Mouse (Mus musculus): ENCODE measurements around the gene Gm42421. TPM values are rescaled to one million over a fixed set of nuclear protein-coding genes. Genes with fewer than 3 reads are reported as not detected.

Gm42421 gene
- polyA plus RNA-seq, 1 experiment from 2014 or later: 3.3 TPM

- Histone ChIP-seq H3K36me3 (no peaks in the 10 kb centered on the region), H3K4me3 (replicated peaks) (no peak overlapping the region), H3K4me1 (no peaks in the 10 kb centered on the region), H3K4me2 (no peak overlapping the region), H3K9me3 (replicated peaks) (no peaks in the 10 kb centered on the region), H3K27ac (replicated peaks) (no peak overlapping the region), H3K27me3 (replicated peaks) (no peaks in the 10 kb centered on the region), H3K9ac (replicated peaks) (no peak overlapping the region)
- 92% methylated on average over 14 of the region's 14 CpGs for WGBS
- no peak for ATAC-seq (ENCODE audit: low FRiP score)
Measured at GRCm38 (mm10) chr5:143943231-143944125, 15.5 kb downstream of the Gm42421 start.

DNA sequence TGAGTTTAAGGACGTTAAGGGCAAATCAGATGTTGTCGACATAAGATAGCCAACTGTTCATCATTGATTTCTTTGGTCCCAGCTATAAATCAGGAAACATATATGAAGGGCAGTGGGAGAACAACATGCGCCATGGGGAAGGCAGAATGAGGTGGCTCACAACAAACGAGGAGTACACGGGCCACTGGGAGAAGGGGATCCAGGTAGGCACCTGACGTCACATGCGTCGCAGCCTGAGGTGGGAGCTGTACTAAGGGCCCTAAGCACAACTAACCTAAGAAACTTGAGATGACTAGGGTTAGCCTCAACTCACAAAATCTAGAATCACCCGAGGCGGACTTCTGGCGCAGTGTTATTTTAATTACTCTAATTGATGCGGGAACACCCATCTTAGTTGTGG, 20.4 kb downstream of the Gm42421 start:
- ATAC-seq (ENCODE audit: low FRiP score): no peak
- Histone ChIP-seq H3K27me3 (replicated peaks) (no peaks in the 10 kb centered on the region), H3K9ac (replicated peaks) (no peak overlapping the region), H3K36me3 (no peaks in the 10 kb centered on the region), H3K4me2 (no peak overlapping the region), H3K4me3 (replicated peaks) (no peak overlapping the region), H3K27ac (replicated peaks) (no peak overlapping the region), H3K4me1 (no peaks in the 10 kb centered on the region), H3K9me3 (replicated peaks) (no peaks in the 10 kb centered on the region)
- 91% methylated on average over 12 of the region's 12 CpGs for whole genome bisulfite sequencing

- H3K27ac ChIP-seq (replicated peaks): no peak overlapping the region
- no peaks in the 10 kb centered on the region for H3K36me3 ChIP-seq
- no peak for ATAC-seq (ENCODE audit: low FRiP score)
- WGBS: 49% methylated on average over 5 of the region's 5 CpGs
- no peaks in the 10 kb centered on the region for H3K27me3 ChIP-seq (replicated peaks)
- no peak overlapping the region for H3K4me2 ChIP-seq
- H3K4me1 ChIP-seq: no peaks in the 10 kb centered on the region
- H3K4me3 ChIP-seq (replicated peaks): no peak overlapping the region
- no peaks in the 10 kb centered on the region for H3K9me3 ChIP-seq (replicated peaks)
- H3K9ac ChIP-seq (replicated peaks): no peak overlapping the region
Measured at GRCm38 (mm10) chr5:143950016-143950415, 22.0 kb downstream of the Gm42421 start.

DNA sequence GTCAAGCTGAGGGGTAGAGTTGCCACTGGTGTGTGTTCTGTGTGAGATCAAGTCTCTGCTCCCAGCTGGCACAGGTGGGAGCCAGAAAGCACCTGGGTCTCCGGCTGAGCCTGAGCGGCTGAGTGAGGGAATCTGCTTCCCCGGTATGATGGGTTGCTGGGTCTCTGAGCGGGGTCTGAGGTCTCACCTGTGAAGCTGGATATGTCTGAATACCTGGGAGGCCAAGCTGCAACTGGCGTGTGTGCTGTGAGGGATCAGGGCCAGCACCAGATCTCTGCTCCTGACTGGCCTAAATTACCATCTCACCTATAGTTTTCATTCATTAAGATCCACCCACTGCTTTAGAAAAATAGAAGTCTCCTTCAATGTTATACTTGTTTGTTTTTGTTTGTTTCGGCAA, 29.1 kb downstream of the Gm42421 start:
- Histone ChIP-seq H3K9me3 (replicated peaks) (peaks cover 4% of the 10 kb centered on the region; the same call in 1 of the 2 replicates), H3K27ac (replicated peaks) (no peak overlapping the region), H3K9ac (replicated peaks) (no peak overlapping the region), H3K27me3 (replicated peaks) (no peaks in the 10 kb centered on the region), H3K4me1 (no peaks in the 10 kb centered on the region), H3K4me2 (no peak overlapping the region), H3K36me3 (peaks cover 19% of the 10 kb centered on the region; the same call in 1 of the 2 replicates), H3K4me3 (replicated peaks) (no peak overlapping the region)
- ATAC-seq (ENCODE audit: low FRiP score): no peak
- WGBS: 95% methylated on average over 6 of the region's 6 CpGs

DNA sequence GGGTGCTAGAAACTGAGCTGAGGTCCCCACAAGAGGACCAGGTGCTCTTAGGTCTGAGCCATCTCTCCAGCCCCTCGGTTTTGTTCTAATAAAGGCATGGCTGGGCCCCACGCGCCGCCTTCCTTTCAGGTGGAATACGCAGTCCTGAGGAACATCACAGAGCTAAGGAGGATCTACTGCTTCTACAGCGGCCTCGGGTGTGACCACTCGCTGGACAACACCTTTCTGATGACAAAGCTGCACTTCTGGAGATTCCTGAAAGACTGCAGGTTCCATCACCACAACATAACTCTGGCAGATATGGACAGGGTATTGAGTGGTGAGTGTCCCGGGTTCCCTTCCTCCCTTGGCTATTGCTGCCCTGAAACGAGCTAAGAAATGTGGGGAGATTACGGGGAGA, 31.6 kb downstream of the Gm42421 start:
- Histone ChIP-seq H3K36me3 (peaks cover 19% of the 10 kb centered on the region; the same call in 1 of the 2 replicates), H3K4me2 (no peak overlapping the region), H3K9ac (replicated peaks) (no peak overlapping the region), H3K4me1 (no peaks in the 10 kb centered on the region), H3K4me3 (replicated peaks) (no peak overlapping the region), H3K27me3 (replicated peaks) (no peaks in the 10 kb centered on the region), H3K27ac (replicated peaks) (no peak overlapping the region), H3K9me3 (replicated peaks) (peaks cover 4% of the 10 kb centered on the region; the same call in 1 of the 2 replicates)
- 92% methylated on average over 11 of the region's 11 CpGs for WGBS
- no peak for ATAC-seq (ENCODE audit: low FRiP score)

- ATAC-seq (ENCODE audit: low FRiP score): no peak
- H3K27me3 ChIP-seq (replicated peaks): no peaks in the 10 kb centered on the region
- no peak overlapping the region for H3K4me2 ChIP-seq
- 91% methylated on average over 7 of the region's 8 CpGs for WGBS
- peaks cover 19% of the 10 kb centered on the region; the same call in 1 of the 2 replicates for H3K36me3 ChIP-seq
- no peak overlapping the region for H3K4me3 ChIP-seq (replicated peaks)
- H3K4me1 ChIP-seq: no peaks in the 10 kb centered on the region
- 0 out of 2 replicates have a peak, but pooled peaks cover 4% of the 10 kb centered on the region for H3K9me3 ChIP-seq (replicated peaks)
- no peak overlapping the region for H3K27ac ChIP-seq (replicated peaks)
- no peak overlapping the region for H3K9ac ChIP-seq (replicated peaks)
Measured at GRCm38 (mm10) chr5:143961176-143961575, 33.2 kb downstream of the Gm42421 start.

DNA sequence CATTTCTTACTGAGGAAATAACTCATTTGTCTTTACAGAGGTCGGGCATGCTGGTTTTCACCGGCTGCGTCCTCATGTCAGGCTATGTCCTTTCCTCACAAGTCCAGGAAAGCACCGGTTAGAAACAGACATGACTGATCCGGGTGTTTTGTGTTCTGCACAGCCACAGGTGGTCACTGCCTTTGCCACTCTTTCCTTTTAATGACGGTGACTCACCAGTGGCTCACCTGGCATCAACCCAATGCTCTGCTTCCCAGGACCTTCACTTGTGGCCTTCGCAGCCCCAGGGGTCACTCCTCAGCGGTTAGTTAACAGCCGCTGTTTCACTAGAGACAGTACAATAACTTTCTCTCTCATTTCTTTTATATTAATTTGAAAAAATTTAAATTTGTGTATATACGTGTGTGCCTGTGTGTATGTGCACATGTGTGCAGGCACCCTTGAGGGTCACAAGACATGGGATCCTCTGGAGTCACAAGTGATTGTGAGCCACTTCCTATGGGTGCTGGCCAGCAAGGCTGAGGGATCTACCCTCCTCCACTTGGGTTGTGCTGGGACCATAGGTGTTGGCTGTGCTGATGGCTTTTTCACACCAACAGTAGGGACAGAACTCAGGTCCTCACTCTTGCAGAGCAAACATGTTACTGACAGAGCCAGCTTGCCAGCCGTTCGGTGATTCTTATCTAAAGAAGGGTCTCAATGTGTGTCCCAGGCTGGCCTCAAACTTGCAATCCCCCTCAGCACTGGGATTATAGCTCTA, 37.8 kb downstream of the Gm42421 start:
- no peaks in the 10 kb centered on the region for H3K27me3 ChIP-seq (replicated peaks)
- H3K36me3 ChIP-seq: no peaks in the 10 kb centered on the region; the same call in 1 of the 2 replicates
- WGBS: 91% methylated on average over 12 of the region's 12 CpGs
- H3K4me2 ChIP-seq: no peak overlapping the region
- no peaks in the 10 kb centered on the region for H3K4me1 ChIP-seq
- H3K9me3 ChIP-seq (replicated peaks): no peaks in the 10 kb centered on the region
- H3K9ac ChIP-seq (replicated peaks): no peak overlapping the region
- ATAC-seq (ENCODE audit: low FRiP score): no peak
- no peak overlapping the region for H3K27ac ChIP-seq (replicated peaks)
- no peak overlapping the region for H3K4me3 ChIP-seq (replicated peaks)

DNA sequence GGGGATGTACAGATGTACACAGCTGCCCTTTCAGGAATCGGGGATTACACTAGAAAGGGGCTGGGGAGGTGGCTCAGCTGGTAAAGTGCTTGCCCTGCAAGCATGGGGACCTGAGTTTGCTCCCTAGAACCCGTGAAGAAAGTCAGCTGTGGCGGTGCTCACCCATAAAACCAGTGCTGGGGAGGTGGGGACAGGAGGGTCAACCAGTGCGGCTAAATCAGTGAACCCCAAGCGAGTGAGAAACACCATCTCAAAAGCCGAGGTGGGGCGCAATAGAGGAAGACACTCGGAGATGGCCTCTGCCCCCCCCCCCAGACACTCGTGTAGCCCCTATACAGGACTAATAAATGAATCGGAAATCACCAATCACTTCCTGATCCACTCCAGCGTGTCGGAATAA, 38.7 kb downstream of the Gm42421 start:
- H3K36me3 ChIP-seq: no peaks in the 10 kb centered on the region; the same call in 1 of the 2 replicates
- H3K4me1 ChIP-seq: no peaks in the 10 kb centered on the region
- no peak overlapping the region for H3K9ac ChIP-seq (replicated peaks)
- no peak overlapping the region for H3K27ac ChIP-seq (replicated peaks)
- H3K4me3 ChIP-seq (replicated peaks): no peak overlapping the region
- no peak overlapping the region for H3K4me2 ChIP-seq
- no peaks in the 10 kb centered on the region for H3K27me3 ChIP-seq (replicated peaks)
- no peaks in the 10 kb centered on the region for H3K9me3 ChIP-seq (replicated peaks)
- ATAC-seq (ENCODE audit: low FRiP score): no peak
- WGBS: 86% methylated on average over 12 of the region's 12 CpGs

DNA sequence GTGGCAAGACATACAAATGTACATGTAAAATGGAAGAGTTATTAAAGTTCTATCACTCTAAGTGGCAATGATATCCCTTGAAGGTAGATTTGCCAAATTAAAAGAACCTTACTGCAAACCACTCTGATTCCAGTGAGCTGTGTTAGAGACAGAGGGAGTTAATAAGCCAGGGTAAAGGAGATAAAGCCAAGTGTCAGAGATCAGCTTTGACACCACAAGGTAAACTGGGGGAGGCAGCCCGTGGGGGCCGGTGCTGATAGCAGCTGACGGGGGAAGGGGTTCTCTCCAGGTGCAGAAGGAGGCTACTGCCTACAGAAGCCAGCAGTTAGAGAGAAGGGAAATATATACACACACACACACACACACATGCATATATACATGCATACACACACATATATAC, 44.7 kb downstream of the Gm42421 start:
- no peaks in the 10 kb centered on the region for H3K36me3 ChIP-seq
- H3K4me3 ChIP-seq (replicated peaks): no peak overlapping the region
- no peak overlapping the region for H3K9ac ChIP-seq (replicated peaks)
- H3K27ac ChIP-seq (replicated peaks): no peak overlapping the region
- no peaks in the 10 kb centered on the region for H3K4me1 ChIP-seq
- H3K9me3 ChIP-seq (replicated peaks): no peaks in the 10 kb centered on the region
- no peak for ATAC-seq (ENCODE audit: low FRiP score)
- 82% methylated on average over 3 of the region's 3 CpGs for WGBS
- no peak overlapping the region for H3K4me2 ChIP-seq
- H3K27me3 ChIP-seq (replicated peaks): no peaks in the 10 kb centered on the region

- 50% methylated on average over 4 of the region's 4 CpGs for WGBS
Measured at GRCm38 (mm10) chr5:143974931-143975630, 47.1 kb downstream of the Gm42421 start.

DNA sequence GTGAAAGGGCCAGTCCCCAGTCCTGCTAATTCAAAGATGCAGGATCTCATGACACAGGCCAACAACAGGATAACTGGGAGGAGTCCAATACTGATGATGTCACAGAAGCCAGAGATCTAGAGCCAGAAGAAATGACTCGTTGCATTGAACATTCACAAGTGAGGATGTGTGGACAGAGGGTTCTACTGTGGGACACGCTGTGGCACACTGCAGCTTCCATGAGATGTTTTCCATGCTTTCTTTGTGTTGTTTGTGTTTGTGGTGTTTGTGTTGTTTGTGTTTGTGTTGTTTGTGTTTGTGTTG, 47.6 kb downstream of the Gm42421 start:
- Histone ChIP-seq H3K4me2 (no peak overlapping the region), H3K9ac (replicated peaks) (no peak overlapping the region), H3K4me3 (replicated peaks) (no peak overlapping the region), H3K27me3 (replicated peaks) (no peaks in the 10 kb centered on the region), H3K4me1 (no peaks in the 10 kb centered on the region), H3K36me3 (no peaks in the 10 kb centered on the region), H3K9me3 (replicated peaks) (no peaks in the 10 kb centered on the region), H3K27ac (replicated peaks) (no peak overlapping the region)
- ATAC-seq (ENCODE audit: low FRiP score): no peak
- 85% methylated on average over 2 of the region's 2 CpGs for WGBS

More at GRCm38 (mm10) chr5:143974931-143975630, 47.1 kb downstream of the Gm42421 start:
- no peaks in the 10 kb centered on the region for H3K27me3 ChIP-seq (replicated peaks)
- H3K4me3 ChIP-seq (replicated peaks): no peak overlapping the region
- H3K27ac ChIP-seq (replicated peaks): no peak overlapping the region
- no peaks in the 10 kb centered on the region for H3K4me1 ChIP-seq
- no peak overlapping the region for H3K9ac ChIP-seq (replicated peaks)
- no peak overlapping the region for H3K4me2 ChIP-seq
- no peaks in the 10 kb centered on the region for H3K9me3 ChIP-seq (replicated peaks)
- H3K36me3 ChIP-seq: no peaks in the 10 kb centered on the region
- ATAC-seq (ENCODE audit: low FRiP score): no peak

Measured in neural tube, embryonic 15.5 days (tissue).